Mouse (Mus musculus) embryonic facial prominence, embryonic 12.5 days (tissue): ENCODE measurements at regions not wholly inside any gene's neighbourhood (a gene's known extent, or its start where the extent isn't known, plus 50 kb on each side); places are given as distances from the start of the nearest gene placed in this dataset.

Experiments used
- ATAC-seq: fragments of 200-750 bp; cut with Nextera tagmentation; 2 replicates; pipeline ENCODE4 v1.8.0; 2017; ENCODE audit not compliant: insufficient number of reproducible peaks, insufficient read depth, low FRiP score, low TSS enrichment
- H3K27ac ChIP-seq: fragments of 300-500 bp; sonication (generic); 2 replicates; pipeline ENCODE4 v1.5.1; 2016; ENCODE audit warnings: mild to moderate bottlenecking
- H3K27me3 ChIP-seq: fragments of 300-500 bp; sonication (generic); 2 replicates; pipeline ENCODE4 v1.6.1; 2016; ENCODE audit warnings: mild to moderate bottlenecking, moderate library complexity
- H3K36me3 ChIP-seq: fragments of 300-500 bp; sonication (generic); 2 replicates; pipeline ENCODE4 v1.6.1; 2016; ENCODE audit warnings: mild to moderate bottlenecking
- H3K4me1 ChIP-seq: fragments of 300-500 bp; sonication (generic); 2 replicates; pipeline ENCODE4 v1.6.1; 2016
- H3K4me2 ChIP-seq: fragments of 300-500 bp; sonication (generic); replicated peaks from 2 replicates; pipeline ENCODE4 v1.6.1; 2016; ENCODE audit warnings: mild to moderate bottlenecking, moderate library complexity
- H3K4me3 ChIP-seq: fragments of 300-500 bp; sonication (generic); 2 replicates; pipeline ENCODE4 v1.5.1; 2016; ENCODE audit warnings: mild to moderate bottlenecking
- H3K9ac ChIP-seq: fragments of 300-500 bp; sonication (generic); 2 replicates; pipeline ENCODE4 v1.6.1; 2016; ENCODE audit warnings: mild to moderate bottlenecking, moderate library complexity
- H3K9me3 ChIP-seq: fragments of 300-500 bp; sonication (generic); 2 replicates; pipeline ENCODE4 v1.6.1; 2016; ENCODE audit warnings: mild to moderate bottlenecking, moderate library complexity
- WGBS: fragments of 180-500 bp; shearing (Covaris S2); methylation state at CpG from one replicate; pipeline ENCODE4 v1.1.7; 2016; 5-methylcytosine and 5-hydroxymethylcytosine counted together

- WGBS = 31% methylated on average over 1 of the region's 1 CpGs
- no peak overlapping the region for H3K4me2 ChIP-seq
- H3K9me3 ChIP-seq = no peaks in the 10 kb centered on the region
- no peak overlapping the region for H3K27ac ChIP-seq
- no peak overlapping the region for H3K9ac ChIP-seq
- H3K4me1 ChIP-seq = no peaks in the 10 kb centered on the region
- H3K4me3 ChIP-seq = no peak overlapping the region
- ATAC-seq = no peak
- no peaks in the 10 kb centered on the region for H3K36me3 ChIP-seq
- H3K27me3 ChIP-seq = no peaks in the 10 kb centered on the region
Observed at GRCm38 (mm10) chr14:106373451-106373850, 267.5 kb downstream of the Trim52 start.

- Histone ChIP-seq H3K9me3 (no peaks in the 10 kb centered on the region), H3K4me1 (no peaks in the 10 kb centered on the region), H3K27me3 (no peaks in the 10 kb centered on the region), H3K27ac (no peak overlapping the region), H3K9ac (no peak overlapping the region), H3K36me3 (no peaks in the 10 kb centered on the region), H3K4me2 (no peak overlapping the region), H3K4me3 (no peak overlapping the region)
- 80% methylated on average over 4 of the region's 4 CpGs for WGBS
- ATAC-seq = no peak
Observed at GRCm38 (mm10) chr14:106379645-106380044, 273.6 kb downstream of the Trim52 start.

GRCm38 (mm10) chr14:106387671-106388070 is 281.7 kb downstream of the Trim52 start:
- Histone ChIP-seq H3K36me3 (no peaks in the 10 kb centered on the region), H3K27ac (no peak overlapping the region), H3K9me3 (no peaks in the 10 kb centered on the region), H3K4me2 (no peak overlapping the region), H3K4me1 (no peaks in the 10 kb centered on the region), H3K27me3 (no peaks in the 10 kb centered on the region), H3K9ac (no peak overlapping the region), H3K4me3 (no peak overlapping the region)
- WGBS = 80% methylated on average over 3 of the region's 3 CpGs
- no peak for ATAC-seq

- no peak overlapping the region for H3K4me2 ChIP-seq
- no peak overlapping the region for H3K4me3 ChIP-seq
- H3K4me1 ChIP-seq = no peaks in the 10 kb centered on the region
- 87% methylated on average over 9 of the region's 9 CpGs for WGBS
- no peaks in the 10 kb centered on the region for H3K27me3 ChIP-seq
- H3K9me3 ChIP-seq = no peaks in the 10 kb centered on the region
- H3K27ac ChIP-seq = no peak overlapping the region
- ATAC-seq = no peak
- H3K9ac ChIP-seq = no peak overlapping the region
- no peaks in the 10 kb centered on the region for H3K36me3 ChIP-seq
Observed at GRCm38 (mm10) chr14:106390546-106390945, 284.5 kb downstream of the Trim52 start.

- Histone ChIP-seq H3K4me2 (no peak overlapping the region), H3K4me1 (no peaks in the 10 kb centered on the region), H3K9ac (no peak overlapping the region), H3K9me3 (no peaks in the 10 kb centered on the region), H3K36me3 (no peaks in the 10 kb centered on the region), H3K4me3 (no peak overlapping the region), H3K27ac (no peak overlapping the region), H3K27me3 (no peaks in the 10 kb centered on the region)
- WGBS = 68% methylated on average over 4 of the region's 4 CpGs
- no peak for ATAC-seq
Observed at GRCm38 (mm10) chr14:106393978-106394377, 288.0 kb downstream of the Trim52 start.

- H3K27ac ChIP-seq = no peak overlapping the region
- no peak for ATAC-seq
- H3K4me2 ChIP-seq = no peak overlapping the region
- H3K27me3 ChIP-seq = no peaks in the 10 kb centered on the region
- no peak overlapping the region for H3K9ac ChIP-seq
- 78% methylated on average over 2 of the region's 2 CpGs for WGBS
- H3K36me3 ChIP-seq = no peaks in the 10 kb centered on the region
- no peak overlapping the region for H3K4me3 ChIP-seq
- H3K4me1 ChIP-seq = no peaks in the 10 kb centered on the region
- no peaks in the 10 kb centered on the region for H3K9me3 ChIP-seq
Observed at GRCm38 (mm10) chr14:106412917-106413558, 307.0 kb downstream of the Trim52 start.

GRCm38 (mm10) chr14:106424714-106425113 is 318.7 kb downstream of the Trim52 start:
- 54% methylated on average over 4 of the region's 4 CpGs for WGBS
- no peaks in the 10 kb centered on the region for H3K4me1 ChIP-seq

GRCm38 (mm10) chr14:106428594-106428993 is 322.6 kb downstream of the Trim52 start:
- ATAC-seq = no peak
- H3K4me3 ChIP-seq = no peak overlapping the region
- no peaks in the 10 kb centered on the region for H3K4me1 ChIP-seq
- H3K27me3 ChIP-seq = no peaks in the 10 kb centered on the region
- no peaks in the 10 kb centered on the region for H3K36me3 ChIP-seq
- H3K27ac ChIP-seq = no peak overlapping the region
- no peaks in the 10 kb centered on the region for H3K9me3 ChIP-seq
- no peak overlapping the region for H3K9ac ChIP-seq
- H3K4me2 ChIP-seq = no peak overlapping the region
- 78% methylated on average over 2 of the region's 2 CpGs for WGBS

More at GRCm38 (mm10) chr14:106424714-106425113, 318.7 kb downstream of the Trim52 start:
- Histone ChIP-seq H3K9ac (no peak overlapping the region), H3K36me3 (no peaks in the 10 kb centered on the region), H3K27ac (no peak overlapping the region), H3K9me3 (no peaks in the 10 kb centered on the region), H3K4me2 (no peak overlapping the region), H3K27me3 (no peaks in the 10 kb centered on the region), H3K4me3 (no peak overlapping the region)
- ATAC-seq = no peak

GRCm38 (mm10) chr14:106439282-106439681 is 333.3 kb downstream of the Trim52 start:
- no peak for ATAC-seq
- 14% methylated on average over 5 of the region's 5 CpGs for WGBS
- H3K9me3 ChIP-seq = no peaks in the 10 kb centered on the region
- H3K27me3 ChIP-seq = no peaks in the 10 kb centered on the region
- no peaks in the 10 kb centered on the region for H3K36me3 ChIP-seq
- no peak overlapping the region for H3K9ac ChIP-seq
- H3K4me1 ChIP-seq = no peaks in the 10 kb centered on the region
- no peak overlapping the region for H3K4me3 ChIP-seq
- H3K27ac ChIP-seq = no peak overlapping the region
- no peak overlapping the region for H3K4me2 ChIP-seq

- Histone ChIP-seq H3K27me3 (no peaks in the 10 kb centered on the region), H3K9ac (no peak overlapping the region), H3K27ac (no peak overlapping the region), H3K36me3 (no peaks in the 10 kb centered on the region), H3K9me3 (no peaks in the 10 kb centered on the region), H3K4me3 (no peak overlapping the region), H3K4me2 (no peak overlapping the region), H3K4me1 (no peaks in the 10 kb centered on the region)
- WGBS = 91% methylated on average over 7 of the region's 7 CpGs
- no peak for ATAC-seq
Observed at GRCm38 (mm10) chr14:106489074-106489473, 383.1 kb downstream of the Trim52 start.

- Histone ChIP-seq H3K4me1 (no peaks in the 10 kb centered on the region), H3K9ac (no peak overlapping the region), H3K27me3 (no peaks in the 10 kb centered on the region), H3K9me3 (no peaks in the 10 kb centered on the region), H3K27ac (no peak overlapping the region), H3K4me3 (no peak overlapping the region), H3K36me3 (no peaks in the 10 kb centered on the region), H3K4me2 (no peak overlapping the region)
- 71% methylated on average over 4 of the region's 4 CpGs for WGBS
- ATAC-seq = no peak
Observed at GRCm38 (mm10) chr14:106491389-106491788, 385.4 kb downstream of the Trim52 start.

GRCm38 (mm10) chr14:106500344-106501135 is 394.5 kb downstream of the Trim52 start:
- ATAC-seq = no peak
- H3K36me3 ChIP-seq = no peaks in the 10 kb centered on the region
- H3K4me3 ChIP-seq = no peak overlapping the region
- no peak overlapping the region for H3K9ac ChIP-seq
- WGBS = 42% methylated on average over 19 of the region's 19 CpGs
- no peak overlapping the region for H3K27ac ChIP-seq
- no peak overlapping the region for H3K4me2 ChIP-seq
- no peaks in the 10 kb centered on the region for H3K9me3 ChIP-seq
- H3K4me1 ChIP-seq = no peaks in the 10 kb centered on the region
- no peaks in the 10 kb centered on the region for H3K27me3 ChIP-seq
